Mouse (Mus musculus): ENCODE data around the gene Mcpt1. TPM values are rescaled to one million over a fixed set of nuclear protein-coding genes. Genes with fewer than 3 reads are reported as not detected.
"Not testable (repeated sequence)": the region's sequence is repeated elsewhere in the genome, so short reads cannot be mapped to it uniquely, and the experiment has no call there.

Gene Mcpt1
- polyA plus RNA-seq (2012; rRNA removed), result 0.18 and 0.26 TPM in 2 replicates

DNA sequence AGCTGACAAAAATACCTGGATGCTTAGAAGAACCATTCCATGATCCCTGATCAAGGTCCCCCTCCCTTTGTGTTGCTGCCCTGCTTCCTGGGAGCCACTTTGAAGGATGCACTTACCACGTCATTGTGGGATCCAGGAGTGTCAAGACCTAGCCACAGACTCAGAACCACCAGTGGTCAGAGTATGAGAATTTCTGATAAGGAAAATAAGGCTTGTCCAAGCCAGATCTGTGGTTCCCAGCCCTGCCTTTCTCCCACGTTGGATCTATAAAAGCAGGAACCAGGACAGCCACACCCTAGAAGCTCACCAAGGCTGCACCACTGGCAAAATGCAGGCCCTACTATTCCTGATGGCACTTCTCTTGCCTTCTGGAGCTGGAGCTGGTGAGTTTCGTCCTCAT, at the start of gene Mcpt1:
Gene Mcpt1 (plus strand): TSS at position 301 of the 400 bp plus-strand sequence.
- H3K4me1 ChIP-seq (ENCODE audit: control insufficient read depth, insufficient read depth, insufficient read length); H3K4me3 ChIP-seq (ENCODE audit: extremely low read depth, insufficient read depth, insufficient read length); H3K36me3 ChIP-seq (ENCODE audit: control insufficient read depth, insufficient read depth, low read length); DNase-seq (ENCODE audit: low read depth in 1 of 2, low spot score in 2 of 2); H3K27ac ChIP-seq (ENCODE audit: insufficient read depth, low read length); H3K27me3 ChIP-seq (ENCODE audit: control insufficient read depth, insufficient read depth, low read length): not testable (repeated sequence)
- 78% methylated on average over 3 of the region's 3 CpGs for WGBS

DNA sequence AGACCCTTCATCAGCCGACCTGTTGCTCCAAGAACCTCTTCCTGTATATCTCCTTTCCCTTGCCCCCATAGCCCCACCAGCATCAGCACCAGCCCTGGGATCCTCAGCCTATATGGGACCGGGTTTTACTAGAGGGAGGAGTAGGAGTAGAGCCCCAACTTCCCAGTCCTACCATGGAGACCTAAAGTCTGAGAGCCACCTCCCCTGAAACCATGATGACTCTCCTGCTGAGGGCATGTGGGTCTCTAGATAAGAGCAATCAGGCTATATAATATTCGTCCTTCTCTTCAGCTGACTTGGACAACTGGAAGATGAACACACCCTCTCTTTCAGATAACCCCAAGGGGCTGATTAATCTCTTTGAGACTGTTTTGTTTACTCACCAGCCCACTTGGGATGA, 30.3 kb upstream of the Mcpt1 start:
- H3K4me3 ChIP-seq (ENCODE audit: extremely low read depth, insufficient read depth, insufficient read length); H3K36me3 ChIP-seq (ENCODE audit: control insufficient read depth, insufficient read depth, low read length); H3K4me1 ChIP-seq (ENCODE audit: control insufficient read depth, insufficient read depth, insufficient read length); H3K27me3 ChIP-seq (ENCODE audit: control insufficient read depth, insufficient read depth, low read length); H3K27ac ChIP-seq (ENCODE audit: insufficient read depth, low read length); DNase-seq (ENCODE audit: low read depth in 1 of 2, low spot score in 2 of 2): not testable (repeated sequence)
- 86% methylated on average over 2 of the region's 3 CpGs for WGBS

- 78% methylated on average over 3 of the region's 3 CpGs for WGBS
- no peak for TF ChIP-seq CTCF (IDR thresholded peaks at IDR 0.05; ENCODE audit: extremely low read depth, insufficient read depth, insufficient read length, insufficient replicate concordance)
- no peak for TF ChIP-seq POLR2A (IDR thresholded peaks at IDR 0.05; ENCODE audit: low read depth, low read length)
- no peaks in the 10 kb centered on the region for H3K27me3 ChIP-seq (ENCODE audit: control insufficient read depth, insufficient read depth, low read length)
Observed at GRCm38 (mm10) chr14:56013147-56013546, 4.6 kb upstream of the Mcpt1 start.

DNA sequence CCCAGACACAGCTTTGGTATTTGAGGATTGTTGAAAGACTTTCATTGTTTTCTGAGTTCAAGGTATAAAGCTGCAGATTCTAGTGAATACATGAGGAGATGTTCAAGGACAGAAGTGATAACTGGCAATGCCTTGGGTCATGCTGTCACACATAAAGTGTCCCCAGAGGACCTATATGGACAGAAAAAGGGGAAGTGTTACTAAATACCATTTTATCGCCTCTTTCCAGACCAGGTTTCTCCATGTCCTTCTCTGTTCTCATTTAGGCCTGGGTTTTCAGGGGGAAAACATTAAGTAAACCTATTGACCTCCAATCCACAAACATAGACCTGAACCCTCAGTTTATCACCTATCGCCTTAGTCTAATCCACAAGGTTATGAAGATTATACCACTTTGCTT, 3.8 kb upstream of the Mcpt1 start:
- no peak for DNase-seq (ENCODE audit: low read depth in 1 of 2, low spot score in 2 of 2)
- no peak overlapping the region for H3K4me3 ChIP-seq (ENCODE audit: extremely low read depth, insufficient read depth, insufficient read length)
- TF ChIP-seq CTCF (IDR thresholded peaks at IDR 0.05; ENCODE audit: extremely low read depth, insufficient read depth, insufficient read length, insufficient replicate concordance) (no peak), POLR2A (IDR thresholded peaks at IDR 0.05; ENCODE audit: low read depth, low read length) (no peak)
- no peaks in the 10 kb centered on the region for H3K27me3 ChIP-seq (ENCODE audit: control insufficient read depth, insufficient read depth, low read length)
- H3K36me3 ChIP-seq (ENCODE audit: control insufficient read depth, insufficient read depth, low read length), result no peaks in the 10 kb centered on the region
- H3K4me1 ChIP-seq (ENCODE audit: control insufficient read depth, insufficient read depth, insufficient read length), result no peaks in the 10 kb centered on the region
- WGBS, result 65% methylated on average over 2 of the region's 2 CpGs
- H3K27ac ChIP-seq (ENCODE audit: insufficient read depth, low read length), result no peak overlapping the region

More at GRCm38 (mm10) chr14:56013147-56013546, 4.6 kb upstream of the Mcpt1 start:
- H3K4me3 ChIP-seq (ENCODE audit: extremely low read depth, insufficient read depth, insufficient read length), result no peak overlapping the region
- DNase-seq (ENCODE audit: low read depth in 1 of 2, low spot score in 2 of 2), result no peak
- no peaks in the 10 kb centered on the region for H3K4me1 ChIP-seq (ENCODE audit: control insufficient read depth, insufficient read depth, insufficient read length)
- no peaks in the 10 kb centered on the region for H3K36me3 ChIP-seq (ENCODE audit: control insufficient read depth, insufficient read depth, low read length)
- H3K27ac ChIP-seq (ENCODE audit: insufficient read depth, low read length), result no peak overlapping the region

DNA sequence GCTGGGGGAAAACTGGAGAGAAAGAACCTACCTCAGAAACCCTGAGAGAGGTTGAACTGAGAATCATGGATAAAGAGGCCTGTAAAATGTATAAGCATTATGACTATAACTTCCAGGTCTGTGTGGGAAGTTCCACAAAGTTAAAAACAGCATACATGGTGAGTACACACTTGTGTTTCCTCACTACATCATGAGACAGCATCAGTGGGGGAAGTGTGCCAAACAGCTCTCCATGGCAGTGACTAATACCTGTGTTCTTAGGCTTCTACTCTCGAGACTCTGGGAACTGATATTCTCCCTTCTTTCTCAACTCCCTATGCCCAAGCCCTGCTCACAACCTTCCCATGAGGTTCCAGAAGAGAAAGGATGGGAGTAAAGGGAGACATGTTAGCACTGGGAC, 1.7 kb downstream of the Mcpt1 start:
- no peak overlapping the region for H3K4me3 ChIP-seq (ENCODE audit: extremely low read depth, insufficient read depth, insufficient read length)
- whole genome bisulfite sequencing, result 50% methylated on average over 1 of the region's 1 CpGs
- no peaks in the 10 kb centered on the region for H3K36me3 ChIP-seq (ENCODE audit: control insufficient read depth, insufficient read depth, low read length)
- no peaks in the 10 kb centered on the region for H3K27me3 ChIP-seq (ENCODE audit: control insufficient read depth, insufficient read depth, low read length)
- no peak for DNase-seq (ENCODE audit: low read depth in 1 of 2, low spot score in 2 of 2)
- H3K27ac ChIP-seq (ENCODE audit: insufficient read depth, low read length), result no peak overlapping the region
- H3K4me1 ChIP-seq (ENCODE audit: control insufficient read depth, insufficient read depth, insufficient read length), result no peaks in the 10 kb centered on the region
- TF ChIP-seq CTCF (IDR thresholded peaks at IDR 0.05; ENCODE audit: extremely low read depth, insufficient read depth, insufficient read length, insufficient replicate concordance), result no peak
- TF ChIP-seq POLR2A (IDR thresholded peaks at IDR 0.05; ENCODE audit: low read depth, low read length), result no peak

DNA sequence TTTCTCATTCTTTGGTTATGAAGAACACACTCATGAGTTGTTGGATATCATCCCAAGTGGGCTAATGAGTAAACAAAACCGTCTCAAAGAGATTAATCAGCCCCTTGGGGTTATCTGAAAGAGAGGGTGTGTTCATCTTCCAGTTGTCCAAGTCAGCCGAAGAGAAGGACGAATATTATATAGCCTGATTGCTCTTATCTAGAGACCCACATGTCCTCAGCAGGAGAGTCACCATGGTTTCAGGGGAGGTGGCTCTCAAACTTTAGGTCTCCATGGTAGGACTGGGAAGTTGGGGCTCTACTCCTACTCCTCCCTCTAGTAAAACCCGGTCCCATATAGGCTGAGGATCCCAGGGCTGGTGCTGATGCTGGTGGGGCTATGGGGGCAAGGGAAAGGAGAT, 3.5 kb downstream of the Mcpt1 start:
- not testable (repeated sequence) for H3K4me3 ChIP-seq (ENCODE audit: extremely low read depth, insufficient read depth, insufficient read length); H3K27ac ChIP-seq (ENCODE audit: insufficient read depth, low read length); H3K36me3 ChIP-seq (ENCODE audit: control insufficient read depth, insufficient read depth, low read length); DNase-seq (ENCODE audit: low read depth in 1 of 2, low spot score in 2 of 2); H3K27me3 ChIP-seq (ENCODE audit: control insufficient read depth, insufficient read depth, low read length); H3K4me1 ChIP-seq (ENCODE audit: control insufficient read depth, insufficient read depth, insufficient read length)
- WGBS, result 79% methylated on average over 4 of the region's 4 CpGs

- H3K4me1 ChIP-seq (ENCODE audit: control insufficient read depth, insufficient read depth, insufficient read length); H3K36me3 ChIP-seq (ENCODE audit: control insufficient read depth, insufficient read depth, low read length); H3K27ac ChIP-seq (ENCODE audit: insufficient read depth, low read length); H3K4me3 ChIP-seq (ENCODE audit: extremely low read depth, insufficient read depth, insufficient read length); DNase-seq (ENCODE audit: low read depth in 1 of 2, low spot score in 2 of 2); H3K27me3 ChIP-seq (ENCODE audit: control insufficient read depth, insufficient read depth, low read length): not testable (repeated sequence)
- WGBS, result 78% methylated on average over 3 of the region's 3 CpGs
Observed at GRCm38 (mm10) chr14:56030395-56030794, 12.6 kb downstream of the Mcpt1 start, which contains the start of gene Mcpt9. TSS of gene Mcpt9 (minus strand) at chr14:56030495.

DNA sequence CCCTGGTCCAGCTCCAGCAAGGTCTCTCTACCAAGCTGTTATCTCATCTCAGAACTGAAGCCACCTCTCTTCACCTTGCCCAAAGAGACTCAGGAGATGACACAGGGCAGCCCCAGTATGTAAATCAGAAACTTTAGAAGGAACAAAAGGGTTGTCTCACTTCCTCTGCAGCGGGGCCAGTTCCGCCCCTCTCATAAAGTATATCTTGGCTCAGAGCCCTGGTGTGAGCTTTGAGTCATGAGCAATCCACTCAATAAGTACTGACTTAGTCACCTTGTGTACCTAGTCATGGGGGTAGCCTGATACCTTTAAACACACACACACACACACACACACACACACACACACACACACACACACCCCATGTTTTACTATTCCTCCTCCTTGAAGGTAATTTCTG, 16.7 kb downstream of the Mcpt1 start:
- no peak for TF ChIP-seq POLR2A (IDR thresholded peaks at IDR 0.05; ENCODE audit: low read depth, low read length)
- TF ChIP-seq CTCF (IDR thresholded peaks at IDR 0.05; ENCODE audit: extremely low read depth, insufficient read depth, insufficient read length, insufficient replicate concordance), result no peak
- no peak overlapping the region for H3K27ac ChIP-seq (ENCODE audit: insufficient read depth, low read length)
- no peaks in the 10 kb centered on the region for H3K4me1 ChIP-seq (ENCODE audit: control insufficient read depth, insufficient read depth, insufficient read length)
- no peaks in the 10 kb centered on the region for H3K27me3 ChIP-seq (ENCODE audit: control insufficient read depth, insufficient read depth, low read length)
- no peaks in the 10 kb centered on the region for H3K36me3 ChIP-seq (ENCODE audit: control insufficient read depth, insufficient read depth, low read length)
- no peak for DNase-seq (ENCODE audit: low read depth in 1 of 2, low spot score in 2 of 2)
- H3K4me3 ChIP-seq (ENCODE audit: extremely low read depth, insufficient read depth, insufficient read length), result no peak overlapping the region
- 19% methylated on average over 2 of the region's 2 CpGs for whole genome bisulfite sequencing

DNA sequence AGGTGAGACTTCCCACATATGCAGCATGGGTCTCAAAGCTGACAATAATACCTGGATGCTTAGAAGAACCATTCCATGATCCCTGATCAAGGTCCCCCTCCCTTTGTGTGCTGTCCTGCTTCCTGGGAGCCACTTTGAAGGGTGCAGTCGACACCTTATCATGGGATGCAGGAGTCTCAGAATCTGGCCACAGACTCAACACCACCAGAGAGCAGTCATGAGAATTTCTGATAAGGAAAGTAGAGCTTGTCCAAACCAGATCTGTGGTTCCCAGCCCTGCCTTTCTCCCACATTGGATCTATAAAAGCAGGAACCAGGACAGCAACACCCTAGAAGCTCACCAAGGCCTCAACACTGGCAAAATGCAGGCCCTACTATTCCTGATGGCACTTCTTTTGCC, 24.0 kb downstream of the Mcpt1 start, which contains the start of gene Mcpt2:
Gene Mcpt2 (plus strand): TSS at position 250 of the 400 bp plus-strand sequence.
- H3K4me3 ChIP-seq (ENCODE audit: extremely low read depth, insufficient read depth, insufficient read length); H3K27me3 ChIP-seq (ENCODE audit: control insufficient read depth, insufficient read depth, low read length); DNase-seq (ENCODE audit: low read depth in 1 of 2, low spot score in 2 of 2); H3K36me3 ChIP-seq (ENCODE audit: control insufficient read depth, insufficient read depth, low read length); H3K27ac ChIP-seq (ENCODE audit: insufficient read depth, low read length); H3K4me1 ChIP-seq (ENCODE audit: control insufficient read depth, insufficient read depth, insufficient read length): not testable (repeated sequence)
- 68% methylated on average over 1 of the region's 1 CpGs for WGBS

Measured in spleen, adult 2 months (tissue).